Mouse (Mus musculus): ENCODE measurements around the gene Clnk. TPM values are rescaled to one million over a fixed set of nuclear protein-coding genes. Genes with fewer than 3 reads are reported as not detected.

Gene Clnk
- total and polyA plus RNA-seq, 2 experiments from 2014 or later: 0.08 to 0.38 TPM

- Histone ChIP-seq H3K27me3 (ENCODE audit: insufficient read depth, low read length) (no peaks in the 10 kb centered on the region), H3K9ac (no peak overlapping the region), H3K9me3 (ENCODE audit: low read length) (no peaks in the 10 kb centered on the region), H3K27ac (ENCODE audit: low read depth, low read length) (no peak overlapping the region), H3K4me1 (ENCODE audit: insufficient read depth) (no peaks in the 10 kb centered on the region), H3K4me2 (ENCODE audit: low read depth) (no peak overlapping the region), H3K4me3 (ENCODE audit: low read depth, low read length) (no peak overlapping the region), H3K36me3 (ENCODE audit: insufficient read depth) (no peaks in the 10 kb centered on the region)
- ATAC-seq: no peak
- no peak for DNase-seq
- no peak for TF ChIP-seq CTCF (IDR thresholded peaks at IDR 0.05; ENCODE audit: low read depth)
- WGBS: 90% methylated on average over 1 of the region's 1 CpGs
Measured at GRCm38 (mm10) chr5:38850171-38850570, 26.4 kb downstream of the Clnk start.

- TF ChIP-seq CTCF (IDR thresholded peaks at IDR 0.05; ENCODE audit: low read depth): no peak
- H3K4me1 ChIP-seq (ENCODE audit: insufficient read depth): no peaks in the 10 kb centered on the region
- no peak overlapping the region for H3K4me2 ChIP-seq (ENCODE audit: low read depth)
- H3K36me3 ChIP-seq (ENCODE audit: insufficient read depth): no peaks in the 10 kb centered on the region
- no peak overlapping the region for H3K9ac ChIP-seq
- 65% methylated on average over 3 of the region's 3 CpGs for WGBS
- no peak overlapping the region for H3K4me3 ChIP-seq (ENCODE audit: low read depth, low read length)
- no peaks in the 10 kb centered on the region for H3K9me3 ChIP-seq (ENCODE audit: low read length)
- ATAC-seq: no peak
- H3K27ac ChIP-seq (ENCODE audit: low read depth, low read length): no peak overlapping the region
- no peaks in the 10 kb centered on the region for H3K27me3 ChIP-seq (ENCODE audit: insufficient read depth, low read length)
- no peak for DNase-seq
Measured at GRCm38 (mm10) chr5:38845529-38845928, 31.1 kb downstream of the Clnk start.

- Histone ChIP-seq H3K27me3 (ENCODE audit: insufficient read depth, low read length) (no peaks in the 10 kb centered on the region), H3K4me3 (ENCODE audit: low read depth, low read length) (no peak overlapping the region), H3K27ac (ENCODE audit: low read depth, low read length) (no peak overlapping the region), H3K9ac (no peak overlapping the region), H3K4me2 (ENCODE audit: low read depth) (no peak overlapping the region), H3K36me3 (ENCODE audit: insufficient read depth) (no peaks in the 10 kb centered on the region), H3K4me1 (ENCODE audit: insufficient read depth) (no peaks in the 10 kb centered on the region), H3K9me3 (ENCODE audit: low read length) (no peaks in the 10 kb centered on the region)
- WGBS: 88% methylated on average over 2 of the region's 2 CpGs
- DNase-seq: no peak
- no peak for ATAC-seq
- no peak for TF ChIP-seq CTCF (IDR thresholded peaks at IDR 0.05; ENCODE audit: low read depth)
Measured at GRCm38 (mm10) chr5:38844312-38844711, 32.3 kb downstream of the Clnk start.

- WGBS: 95% methylated on average over 1 of the region's 1 CpGs
- H3K27ac ChIP-seq (ENCODE audit: low read depth, low read length): no peak overlapping the region
- no peak for ATAC-seq
- TF ChIP-seq CTCF (IDR thresholded peaks at IDR 0.05; ENCODE audit: low read depth): no peak
- H3K9me3 ChIP-seq (ENCODE audit: low read length): no peaks in the 10 kb centered on the region
- H3K4me1 ChIP-seq (ENCODE audit: insufficient read depth): no peaks in the 10 kb centered on the region
- no peak for DNase-seq
- H3K36me3 ChIP-seq (ENCODE audit: insufficient read depth): no peaks in the 10 kb centered on the region
- H3K4me3 ChIP-seq (ENCODE audit: low read depth, low read length): no peak overlapping the region
- no peak overlapping the region for H3K4me2 ChIP-seq (ENCODE audit: low read depth)
- no peak overlapping the region for H3K9ac ChIP-seq
- H3K27me3 ChIP-seq (ENCODE audit: insufficient read depth, low read length): no peaks in the 10 kb centered on the region
Measured at GRCm38 (mm10) chr5:38839981-38840380, 36.6 kb downstream of the Clnk start.

GRCm38 (mm10) chr5:38827310-38827709 lies 49.3 kb downstream of the Clnk start:
- H3K9me3 ChIP-seq (ENCODE audit: low read length): no peaks in the 10 kb centered on the region
- no peaks in the 10 kb centered on the region for H3K4me1 ChIP-seq (ENCODE audit: insufficient read depth)
- no peak for TF ChIP-seq CTCF (IDR thresholded peaks at IDR 0.05; ENCODE audit: low read depth)
- H3K27ac ChIP-seq (ENCODE audit: low read depth, low read length): no peak overlapping the region
- H3K27me3 ChIP-seq (ENCODE audit: insufficient read depth, low read length): no peaks in the 10 kb centered on the region
- WGBS: 87% methylated on average over 6 of the region's 6 CpGs
- H3K4me2 ChIP-seq (ENCODE audit: low read depth): no peak overlapping the region
- no peak overlapping the region for H3K9ac ChIP-seq
- no peaks in the 10 kb centered on the region for H3K36me3 ChIP-seq (ENCODE audit: insufficient read depth)
- ATAC-seq (no peak), DNase-seq (no peak)
- H3K4me3 ChIP-seq (ENCODE audit: low read depth, low read length): no peak overlapping the region

- Histone ChIP-seq H3K27me3 (ENCODE audit: insufficient read depth, low read length) (no peaks in the 10 kb centered on the region), H3K4me2 (ENCODE audit: low read depth) (no peak overlapping the region), H3K9ac (no peak overlapping the region), H3K4me3 (ENCODE audit: low read depth, low read length) (no peak overlapping the region), H3K9me3 (ENCODE audit: low read length) (no peaks in the 10 kb centered on the region), H3K4me1 (ENCODE audit: insufficient read depth) (no peaks in the 10 kb centered on the region), H3K36me3 (ENCODE audit: insufficient read depth) (no peaks in the 10 kb centered on the region), H3K27ac (ENCODE audit: low read depth, low read length) (no peak overlapping the region)
- no peak for TF ChIP-seq CTCF (IDR thresholded peaks at IDR 0.05; ENCODE audit: low read depth)
- 61% methylated on average over 5 of the region's 5 CpGs for WGBS
- DNase-seq (no peak), ATAC-seq (no peak)
Measured at GRCm38 (mm10) chr5:38826586-38826985, 50.0 kb downstream of the Clnk start.

- Histone ChIP-seq H3K9me3 (ENCODE audit: low read length) (no peaks in the 10 kb centered on the region), H3K9ac (no peak overlapping the region), H3K27me3 (ENCODE audit: insufficient read depth, low read length) (no peaks in the 10 kb centered on the region), H3K27ac (ENCODE audit: low read depth, low read length) (no peak overlapping the region), H3K4me1 (ENCODE audit: insufficient read depth) (no peaks in the 10 kb centered on the region), H3K36me3 (ENCODE audit: insufficient read depth) (no peaks in the 10 kb centered on the region), H3K4me2 (ENCODE audit: low read depth) (no peak overlapping the region), H3K4me3 (ENCODE audit: low read depth, low read length) (no peak overlapping the region)
- no peak for TF ChIP-seq CTCF (IDR thresholded peaks at IDR 0.05; ENCODE audit: low read depth)
- 64% methylated on average over 14 of the region's 14 CpGs for WGBS
- ATAC-seq (no peak), DNase-seq (no peak)
Measured at GRCm38 (mm10) chr5:38824132-38824965, 52.3 kb downstream of the Clnk start.

Data from forebrain, postnatal 0 days (tissue).